Mouse (Mus musculus): ENCODE measurements at regions not wholly inside any gene's neighbourhood (a gene's known extent, or its start where the extent isn't known, plus 50 kb on each side); places are given as distances from the start of the nearest gene placed in this dataset.

GRCm38 (mm10) chr7:71236334-71236733 lies 115.0 kb downstream of the Gm10295 start:
- 16% methylated on average over 1 of the region's 1 CpGs for WGBS
- Histone ChIP-seq H3K4me3 (replicated peaks) (no peak overlapping the region), H3K9me3 (no peaks in the 10 kb centered on the region), H3K4me2 (no peak overlapping the region), H3K4me1 (replicated peaks) (peaks cover 45% of the 10 kb centered on the region), H3K36me3 (no peaks in the 10 kb centered on the region), H3K27me3 (no peaks in the 10 kb centered on the region), H3K9ac (replicated peaks) (no peak overlapping the region), H3K27ac (no peak overlapping the region)
- peak; percentile 26; the same call in 1 of the 2 replicates for ATAC-seq (ENCODE audit: insufficient number of reproducible peaks, insufficient read depth, low FRiP score, low TSS enrichment, low read depth)

DNA sequence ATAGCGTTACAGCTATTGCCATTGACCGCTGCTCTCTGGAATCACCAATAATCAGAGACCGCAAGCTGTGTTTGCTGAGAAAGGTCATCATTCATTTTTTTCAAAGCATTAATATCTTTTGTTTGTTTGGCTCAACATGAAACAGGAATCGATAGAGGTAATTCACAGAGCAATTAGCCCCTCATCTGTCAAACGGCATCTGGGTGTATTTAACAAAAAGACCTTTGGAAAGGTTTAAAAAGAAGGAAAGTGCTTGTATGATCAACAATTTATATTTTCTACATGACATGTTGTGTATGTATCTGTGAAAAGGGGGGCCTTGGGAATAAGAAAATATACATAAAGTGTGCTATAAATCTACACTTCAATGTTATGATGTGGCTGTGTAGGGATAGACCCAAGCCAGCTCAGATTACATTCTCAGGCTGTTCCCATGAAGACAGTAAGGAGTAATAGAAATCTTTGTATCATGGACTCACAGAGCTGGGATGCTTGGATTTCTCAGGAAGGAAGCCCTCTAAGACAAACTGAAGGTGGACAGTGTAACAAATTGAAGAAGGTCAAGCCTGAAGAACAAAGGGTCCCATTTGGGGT lies 117.0 kb downstream of the Gm10295 start:
- WGBS = 53% methylated on average over 5 of the region's 5 CpGs
- ATAC-seq (ENCODE audit: insufficient number of reproducible peaks, insufficient read depth, low FRiP score, low TSS enrichment, low read depth) = no peak
- Histone ChIP-seq H3K4me1 (replicated peaks) (peaks cover 50% of the 10 kb centered on the region), H3K36me3 (no peaks in the 10 kb centered on the region), H3K4me2 (no peak overlapping the region), H3K4me3 (replicated peaks) (no peak overlapping the region), H3K9ac (replicated peaks) (no peak overlapping the region), H3K27ac (no peak overlapping the region), H3K27me3 (no peaks in the 10 kb centered on the region; the same call in 1 of the 2 replicates), H3K9me3 (no peaks in the 10 kb centered on the region)

GRCm38 (mm10) chr7:71232821-71233815 lies 118.2 kb downstream of the Gm10295 start:
- no peak overlapping the region for H3K4me3 ChIP-seq (replicated peaks)
- 0 out of 2 replicates have a peak overlapping the region, but pooled peaks have one; percentile 0 for H3K27ac ChIP-seq
- no peaks in the 10 kb centered on the region for H3K9me3 ChIP-seq
- no peak overlapping the region for H3K9ac ChIP-seq (replicated peaks)
- no peaks in the 10 kb centered on the region for H3K36me3 ChIP-seq
- ATAC-seq (ENCODE audit: insufficient number of reproducible peaks, insufficient read depth, low FRiP score, low TSS enrichment, low read depth) = no peak
- no peak overlapping the region for H3K4me2 ChIP-seq
- H3K4me1 ChIP-seq (replicated peaks) = peaks cover 53% of the 10 kb centered on the region
- no peaks in the 10 kb centered on the region; the same call in 1 of the 2 replicates for H3K27me3 ChIP-seq
- 63% methylated on average over 8 of the region's 8 CpGs for WGBS

DNA sequence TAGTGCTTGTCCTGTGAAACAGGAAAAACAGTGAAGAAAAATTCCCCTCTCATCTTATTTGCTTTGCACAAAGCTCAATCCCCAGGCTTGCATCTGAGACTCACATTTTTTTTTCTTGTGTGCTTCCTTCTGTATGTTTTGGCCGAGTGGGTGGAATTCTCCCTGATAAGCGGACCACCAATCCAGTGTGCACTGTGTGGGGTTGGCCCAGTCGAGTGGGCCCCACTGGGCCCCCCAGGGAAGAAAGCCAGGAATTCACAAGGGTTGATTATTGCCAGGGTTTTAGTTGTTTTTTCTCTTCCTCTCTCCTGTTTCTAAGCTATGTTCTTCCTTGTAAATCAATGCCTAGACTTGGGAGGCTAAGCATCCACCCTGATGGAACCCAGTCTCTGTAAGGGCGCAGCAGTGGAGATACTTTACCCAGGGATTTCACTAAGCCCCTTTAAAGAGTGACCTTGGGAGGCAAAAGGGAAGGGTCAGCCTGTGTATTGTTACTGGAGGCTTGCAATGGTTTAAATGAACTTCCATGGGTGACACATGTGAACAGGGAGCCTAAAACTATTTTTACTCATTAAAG lies 120.3 kb downstream of the Gm10295 start:
- Histone ChIP-seq H3K9ac (replicated peaks) (no peak overlapping the region), H3K27ac (no peak overlapping the region), H3K4me3 (replicated peaks) (no peak overlapping the region), H3K36me3 (no peaks in the 10 kb centered on the region), H3K27me3 (no peaks in the 10 kb centered on the region; the same call in 1 of the 2 replicates), H3K9me3 (no peaks in the 10 kb centered on the region), H3K4me2 (no peak overlapping the region), H3K4me1 (replicated peaks) (peaks cover 42% of the 10 kb centered on the region)
- 65% methylated on average over 4 of the region's 4 CpGs for WGBS
- ATAC-seq (ENCODE audit: insufficient number of reproducible peaks, insufficient read depth, low FRiP score, low TSS enrichment, low read depth) = no peak

GRCm38 (mm10) chr7:71229183-71229582 lies 122.1 kb downstream of the Gm10295 start:
- Histone ChIP-seq H3K9me3 (no peaks in the 10 kb centered on the region), H3K4me1 (replicated peaks) (peaks cover 38% of the 10 kb centered on the region), H3K9ac (replicated peaks) (no peak overlapping the region), H3K27me3 (no peaks in the 10 kb centered on the region; the same call in 1 of the 2 replicates), H3K36me3 (no peaks in the 10 kb centered on the region), H3K4me3 (replicated peaks) (no peak overlapping the region), H3K27ac (no peak overlapping the region), H3K4me2 (no peak overlapping the region)
- 49% methylated on average over 3 of the region's 3 CpGs for WGBS
- no peak for ATAC-seq (ENCODE audit: insufficient number of reproducible peaks, insufficient read depth, low FRiP score, low TSS enrichment, low read depth)

DNA sequence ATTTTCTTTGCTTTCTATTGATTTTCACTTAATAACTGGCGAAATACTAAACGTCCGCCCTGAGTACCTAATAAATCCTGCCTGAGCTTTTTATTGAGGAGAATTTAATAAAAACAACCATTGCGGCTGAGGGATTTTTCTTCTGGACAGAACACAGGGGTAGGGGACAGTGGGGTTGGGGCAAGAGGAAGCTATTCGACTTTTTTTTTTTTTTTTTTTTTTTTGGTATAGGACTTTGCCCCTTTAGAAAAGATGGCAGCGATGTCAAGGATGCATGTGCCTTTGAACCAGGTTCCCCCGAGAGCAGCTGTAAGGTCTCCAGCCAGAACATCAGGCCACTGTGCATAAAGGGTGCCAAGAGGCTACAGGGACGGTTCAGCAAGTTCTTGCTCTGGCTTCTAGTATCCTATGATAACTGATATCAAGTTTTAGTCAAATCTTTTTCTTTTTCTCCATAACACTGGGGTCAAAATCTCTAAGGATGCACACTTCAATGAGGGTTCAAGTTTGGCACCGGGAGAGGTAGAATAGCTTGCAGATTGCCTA lies 126.9 kb downstream of the Gm10295 start:
- Histone ChIP-seq H3K9me3 (no peaks in the 10 kb centered on the region), H3K4me1 (replicated peaks) (peaks cover 18% of the 10 kb centered on the region), H3K4me3 (replicated peaks) (no peak overlapping the region), H3K27me3 (no peaks in the 10 kb centered on the region), H3K27ac (no peak overlapping the region), H3K36me3 (no peaks in the 10 kb centered on the region), H3K4me2 (peak overlapping the region; percentile 28), H3K9ac (replicated peaks) (no peak overlapping the region)
- WGBS = 62% methylated on average over 9 of the region's 9 CpGs
- ATAC-seq (ENCODE audit: insufficient number of reproducible peaks, insufficient read depth, low FRiP score, low TSS enrichment, low read depth) = no peak

DNA sequence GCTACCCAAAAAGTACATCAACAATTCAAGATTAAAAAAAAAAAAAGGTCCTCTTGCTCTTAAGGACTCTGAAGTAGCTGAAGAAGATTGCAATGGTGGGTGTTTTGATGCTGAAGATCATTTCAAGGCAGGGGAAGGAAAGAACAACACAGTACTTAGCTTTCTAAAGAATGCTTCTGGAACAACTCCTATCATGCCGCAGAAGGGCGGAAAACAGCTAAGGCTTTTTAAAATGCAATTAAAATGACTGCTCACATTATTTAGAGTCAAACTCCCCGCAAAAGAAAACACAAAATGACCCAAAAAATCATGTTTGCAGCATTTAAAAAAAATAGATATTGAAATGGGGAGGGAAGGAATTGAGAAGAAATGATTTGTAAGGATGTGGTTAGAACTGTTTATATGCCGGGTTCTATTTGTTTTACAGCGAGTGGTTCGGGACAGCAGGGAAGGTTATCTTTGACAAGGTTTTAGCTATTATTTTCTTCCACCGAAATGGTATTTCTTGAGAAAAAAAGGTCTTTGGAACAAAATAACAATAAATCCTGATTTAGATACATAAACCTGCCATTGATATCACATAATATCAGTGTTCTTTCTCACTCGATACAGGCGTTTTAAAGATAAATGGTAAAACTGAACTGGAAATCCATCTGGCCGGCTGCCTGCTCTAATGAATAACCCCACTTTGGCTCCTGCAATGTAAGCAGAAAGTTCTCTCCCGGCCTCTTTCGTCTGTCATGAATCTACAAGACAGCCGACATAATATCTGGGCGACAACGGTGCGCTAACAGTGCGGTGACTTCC lies 127.6 kb downstream of the Gm10295 start:
- Histone ChIP-seq H3K27ac (no peak overlapping the region), H3K36me3 (no peaks in the 10 kb centered on the region), H3K9ac (replicated peaks) (no peak overlapping the region), H3K4me3 (replicated peaks) (no peak overlapping the region), H3K4me2 (peak overlapping the region; percentile 28), H3K9me3 (no peaks in the 10 kb centered on the region), H3K27me3 (no peaks in the 10 kb centered on the region), H3K4me1 (replicated peaks) (peaks cover 18% of the 10 kb centered on the region)
- WGBS = 62% methylated on average over 17 of the region's 17 CpGs
- no peak for ATAC-seq (ENCODE audit: insufficient number of reproducible peaks, insufficient read depth, low FRiP score, low TSS enrichment, low read depth)

GRCm38 (mm10) chr7:71217344-71217743 lies 133.9 kb downstream of the Gm10295 start:
- H3K4me3 ChIP-seq (replicated peaks) = no peak overlapping the region
- 81% methylated on average over 7 of the region's 7 CpGs for WGBS
- no peak overlapping the region for H3K4me2 ChIP-seq
- H3K9me3 ChIP-seq = no peaks in the 10 kb centered on the region
- no peaks in the 10 kb centered on the region for H3K27me3 ChIP-seq
- H3K4me1 ChIP-seq (replicated peaks) = no peaks in the 10 kb centered on the region
- no peak overlapping the region for H3K9ac ChIP-seq (replicated peaks)
- no peak overlapping the region for H3K27ac ChIP-seq
- no peak for ATAC-seq (ENCODE audit: insufficient number of reproducible peaks, insufficient read depth, low FRiP score, low TSS enrichment, low read depth)
- H3K36me3 ChIP-seq = no peaks in the 10 kb centered on the region

DNA sequence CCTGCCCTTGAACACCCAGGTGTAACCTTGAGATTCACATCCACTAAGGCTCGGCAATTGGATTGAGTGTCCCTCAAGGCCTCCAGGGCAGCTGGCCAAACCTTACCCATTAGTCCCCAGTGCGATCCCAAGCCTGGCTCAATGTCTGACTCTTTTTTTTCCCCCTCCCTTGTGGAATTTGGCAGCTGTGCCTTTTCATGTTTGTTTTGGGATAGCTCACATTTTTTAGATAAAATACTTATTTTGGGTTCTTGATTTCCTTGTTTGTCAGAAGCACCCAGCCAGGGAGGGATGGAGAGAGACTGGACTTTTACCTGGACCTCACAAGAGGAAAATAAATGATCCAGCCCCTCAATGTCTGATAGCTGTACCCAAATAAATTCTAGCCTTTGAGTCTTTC lies 134.5 kb downstream of the Gm10295 start:
- no peak for ATAC-seq (ENCODE audit: insufficient number of reproducible peaks, insufficient read depth, low FRiP score, low TSS enrichment, low read depth)
- Histone ChIP-seq H3K4me1 (replicated peaks) (no peaks in the 10 kb centered on the region), H3K9me3 (no peaks in the 10 kb centered on the region), H3K4me2 (no peak overlapping the region), H3K9ac (replicated peaks) (no peak overlapping the region), H3K27ac (no peak overlapping the region), H3K36me3 (no peaks in the 10 kb centered on the region), H3K4me3 (replicated peaks) (no peak overlapping the region), H3K27me3 (no peaks in the 10 kb centered on the region)
- 58% methylated on average over 2 of the region's 2 CpGs for WGBS

DNA sequence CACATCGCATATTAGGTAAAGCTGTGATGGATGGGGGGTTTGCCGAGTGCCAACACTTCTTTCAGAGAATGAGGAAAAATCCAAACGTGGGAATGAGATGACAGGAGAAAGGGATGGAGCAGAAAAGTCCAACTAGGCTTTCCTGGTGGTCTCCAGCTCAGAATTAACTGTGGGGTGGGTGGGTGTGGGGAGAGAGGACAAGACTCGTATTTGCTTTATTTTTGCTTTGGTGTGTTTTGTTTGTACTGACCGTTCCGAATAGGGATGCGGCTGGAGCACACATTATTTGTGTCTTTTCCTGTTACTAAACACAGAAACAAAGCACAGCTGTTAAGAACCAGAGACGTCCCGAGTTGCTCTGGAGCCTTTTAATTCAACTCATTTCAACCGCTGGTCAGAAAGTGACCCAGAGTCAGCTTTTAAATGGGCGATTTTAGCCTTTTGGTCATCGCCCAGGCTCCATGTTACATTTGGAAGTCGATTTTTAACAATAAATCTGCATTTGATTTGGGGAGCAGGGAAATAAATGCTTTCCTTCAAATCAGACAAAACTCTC lies 136.7 kb downstream of the Gm10295 start:
- Histone ChIP-seq H3K9me3 (no peaks in the 10 kb centered on the region), H3K36me3 (no peaks in the 10 kb centered on the region), H3K4me2 (no peak overlapping the region), H3K9ac (replicated peaks) (no peak overlapping the region), H3K4me1 (replicated peaks) (no peaks in the 10 kb centered on the region), H3K27me3 (no peaks in the 10 kb centered on the region), H3K27ac (no peak overlapping the region), H3K4me3 (replicated peaks) (no peak overlapping the region)
- no peak for ATAC-seq (ENCODE audit: insufficient number of reproducible peaks, insufficient read depth, low FRiP score, low TSS enrichment, low read depth)
- 71% methylated on average over 13 of the region's 13 CpGs for WGBS

Measured in limb, embryonic 12.5 days (tissue).